ENCODE assay signal across 8 mouse cellular contexts in genomic region chr10:18022741-18023347, GRCm38 (mm10). TPM values are rescaled to one million over a fixed set of nuclear protein-coding genes. Genes with fewer than 3 reads are reported as not detected.
A peak's percentile ranks its signal among the peaks of the same experiment; 100 is the strongest.
DNase-seq lines count a peak whose midpoint lies in the region; ATAC-seq and TF ChIP-seq lines count a peak whose summit lies in the region.

Gene Abracl, minus strand, starts transcription at chr10:18023288.

- peak within 1 kb of the TSS; percentile 81 for H3K27ac ChIP-seq in layer of hippocampus, adult 2 months
- peak within 1 kb of the TSS; percentile 93 for H3K27ac ChIP-seq in lung, embryonic 14.5 days (ENCODE audit: low read depth)

- H3K27me3 ChIP-seq in lung, embryonic 14.5 days (ENCODE audit: insufficient read depth, low read length) = no peaks in the 10 kb centered on the region

- no peaks in the 10 kb centered on the region for H3K9me3 ChIP-seq in lung, embryonic 14.5 days (ENCODE audit: low read depth, low read length)

- under 1% methylated on average over 37 of the region's 37 CpGs for WGBS in lung, embryonic 14.5 days

- H3K4me2 ChIP-seq in lung, embryonic 14.5 days = peak within 1 kb of the TSS; percentile 74

- peaks cover 11% of the 10 kb centered on the region for H3K36me3 ChIP-seq in lung, embryonic 14.5 days (ENCODE audit: insufficient read depth)

- TF ChIP-seq CTCF in layer of hippocampus, adult 2 months (conservative IDR thresholded peaks at IDR 0.05) = peak; percentile 55
- TF ChIP-seq CTCF in lung, embryonic 14.5 days (IDR thresholded peaks at IDR 0.05; ENCODE audit: low read depth) = peak; percentile 55

- peak within 1 kb of the TSS; percentile 85 for H3K9ac ChIP-seq in lung, embryonic 14.5 days

- peak; percentile 87 for DNase-seq in MN1 (ENCODE audit: low spot score)
- DNase-seq in cerebellum, adult 8-10 months = peak; percentile 39
- peak; percentile 84 for DNase-seq in forelimb bud, embryonic 11.5 days (ENCODE audit: low read depth, low spot score)
- DNase-seq in heart, postnatal 4 days = peak; percentile 83
- peak; percentile 49 to 56 for DNase-seq in layer of hippocampus, adult 2 months (ENCODE audit: low spot score in 2 of 2)
- DNase-seq in lung, embryonic 14.5 days = peak; percentile 86
- DNase-seq in thymus, adult 18-20 months = peak; percentile 71 to 81

- H3K4me1 ChIP-seq in lung, embryonic 14.5 days (ENCODE audit: insufficient read depth) = 0 out of 2 replicates have a peak, but pooled peaks cover 5% of the 10 kb centered on the region

- peak; percentile 95 for ATAC-seq in lung, embryonic 14.5 days (ENCODE audit: insufficient read depth)
- peak; percentile 92 for ATAC-seq in neutrophil, adult 5-6 weeks (ENCODE audit: extremely low read depth, insufficient number of reproducible peaks, low FRiP score, poor library complexity, severe bottlenecking)

- peak within 1 kb of the TSS; percentile 83 for H3K4me3 ChIP-seq in layer of hippocampus, adult 2 months
- H3K4me3 ChIP-seq in lung, embryonic 14.5 days (ENCODE audit: low read depth, low read length) = peak within 1 kb of the TSS; percentile 70

RNA-seq across cellular contexts. Expression of gene Abracl, which starts in this region (rescaled TPM):
- total RNA-seq in heart, postnatal 4 days (2021) = 100 to 1,000 TPM; 155 to 163 TPM
- total RNA-seq in layer of hippocampus, adult 2 months (2021) = 10 to 100 TPM; 35.0 to 36.5 TPM
- polyA plus RNA-seq in lung, embryonic 14.5 days (2014; fragmentation: Nextera tagmentation; extraction: Ambion mirVana) = 142 and 165 TPM in 2 replicates
- 87.3 and 118 TPM in 2 replicates for total RNA-seq in neutrophil, adult 5-6 weeks (2017)

Comparison
In these comparisons a context has a peak if more than half of its experiments do, and no peak if none do; other contexts are left out.
1. Peak in every context shown above with its lines: DNase-seq, ATAC-seq, H3K4me3 ChIP-seq and H3K27ac ChIP-seq.